Mouse (Mus musculus): ENCODE measurements around the gene Inf2.

- no peak for TF ChIP-seq MEF2A (IDR thresholded peaks at IDR 0.05; ENCODE audit: extremely low read depth, insufficient replicate concordance, low read depth, low read length, poor library complexity, severe bottlenecking)
- TF ChIP-seq EP300 (IDR thresholded peaks at IDR 0.05; ENCODE audit: low read depth in 1 of 2, low read length in 2 of 2): no peak
- TF ChIP-seq USF1 (IDR thresholded peaks at IDR 0.05; ENCODE audit: low read depth, low read length): no peak
- no peak for TF ChIP-seq SMC3 (IDR thresholded peaks at IDR 0.05; ENCODE audit: low read depth, low read length)
Observed at GRCm38 (mm10) chr12:112561163-112561562, 27.4 kb upstream of the Inf2 start.

All from MEL (cell line).